Mouse (Mus musculus) v-Abl transformed pro-B cells (cell line): ENCODE results near the gene Krcc1.

Experiments
- in situ Hi-C, 2 experiments: fragments of 400-800 bp; cut with MboI; formaldehyde crosslinking; loops; one replicate each; pipeline ENCODE4 v1.15.1; 2025; ENCODE audit not compliant: unreplicated experiment in 2 of 2

Krcc1 gene

DNA sequence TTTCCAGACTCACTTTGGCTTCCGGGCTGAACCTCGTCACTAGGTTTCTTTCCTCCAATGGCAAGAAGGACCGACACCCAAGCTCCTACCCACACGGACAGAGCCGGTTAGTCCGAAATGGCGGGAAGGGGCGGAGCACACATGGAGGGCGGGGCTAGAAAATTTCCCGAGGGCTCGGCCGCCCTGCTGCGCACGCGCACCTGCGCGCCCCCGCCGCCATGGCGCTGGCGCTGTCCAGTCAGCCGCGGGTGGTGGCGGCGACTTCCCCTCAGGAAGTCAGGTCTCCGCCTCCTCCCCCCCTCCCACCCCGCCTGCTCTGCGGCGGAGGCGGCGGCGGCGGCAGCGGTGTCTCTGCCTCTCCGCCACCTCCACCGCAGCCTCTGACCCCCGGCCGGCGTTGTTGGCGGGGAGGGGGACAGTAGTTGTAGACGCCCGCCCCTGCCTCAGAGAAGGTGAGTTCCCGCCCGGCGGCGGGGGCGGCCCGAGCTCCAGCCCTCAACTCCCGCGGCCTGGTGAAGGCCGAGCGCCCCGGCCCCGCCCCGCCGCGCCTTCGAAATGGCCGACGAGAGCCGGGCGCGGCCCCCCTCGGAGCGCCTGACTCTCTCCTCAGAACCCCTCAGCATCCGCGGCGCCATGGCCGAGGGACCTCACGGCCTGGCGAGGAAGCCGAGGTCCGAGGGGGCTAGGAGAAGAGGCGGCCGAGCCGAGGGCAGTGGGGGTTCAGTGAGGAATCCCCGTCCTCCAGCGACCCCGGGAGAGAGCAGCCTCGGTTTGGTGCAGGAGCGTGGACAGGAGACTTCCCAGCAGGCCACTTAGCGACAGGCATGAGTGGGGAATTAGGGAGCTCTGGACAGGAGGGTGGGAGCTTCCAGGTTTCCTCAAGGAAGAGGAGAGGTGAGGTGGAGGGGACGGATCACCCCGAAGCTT lies at the start of gene Krcc1:
Gene Krcc1, plus strand, starts transcription at position 289 of the 927 bp plus-strand sequence.
- in situ Hi-C loops = no loop called here

DNA sequence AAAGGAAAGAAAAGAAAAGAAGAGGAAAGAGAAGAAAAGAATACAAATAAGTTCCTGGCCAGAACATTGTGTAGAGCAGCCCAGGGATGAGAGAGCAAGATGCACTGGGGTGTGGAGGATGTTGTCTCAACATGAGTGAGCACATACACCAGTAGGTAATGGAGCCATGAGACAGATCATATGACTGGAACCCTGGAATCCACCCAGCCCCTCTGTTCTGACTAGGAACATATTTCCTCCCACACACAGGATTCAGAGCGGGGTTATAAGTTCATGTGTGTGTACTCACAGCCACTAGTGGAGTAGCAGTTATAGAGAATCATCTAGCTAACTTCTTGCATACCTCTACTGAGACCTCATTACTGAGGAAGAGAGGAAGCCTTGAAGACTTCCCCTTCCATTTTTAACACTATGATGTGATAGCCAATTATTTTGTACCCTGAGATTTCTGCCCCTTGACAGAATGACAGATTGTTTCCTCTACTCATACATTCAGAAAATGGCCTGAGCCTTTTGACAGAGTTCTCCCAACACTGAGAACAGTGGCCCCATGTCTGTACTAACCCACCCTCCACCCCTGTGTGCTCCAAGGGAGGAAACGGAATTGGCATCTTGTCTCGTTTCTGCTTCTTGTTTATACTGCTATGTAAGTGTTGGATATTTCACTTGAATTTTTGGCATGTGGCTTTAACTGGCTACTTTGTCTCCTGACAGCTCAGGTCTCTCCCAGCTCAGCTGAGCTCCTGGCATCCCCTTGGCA lies 47.1 kb upstream of the Krcc1 start:
- in situ Hi-C loops = no loop called here

DNA sequence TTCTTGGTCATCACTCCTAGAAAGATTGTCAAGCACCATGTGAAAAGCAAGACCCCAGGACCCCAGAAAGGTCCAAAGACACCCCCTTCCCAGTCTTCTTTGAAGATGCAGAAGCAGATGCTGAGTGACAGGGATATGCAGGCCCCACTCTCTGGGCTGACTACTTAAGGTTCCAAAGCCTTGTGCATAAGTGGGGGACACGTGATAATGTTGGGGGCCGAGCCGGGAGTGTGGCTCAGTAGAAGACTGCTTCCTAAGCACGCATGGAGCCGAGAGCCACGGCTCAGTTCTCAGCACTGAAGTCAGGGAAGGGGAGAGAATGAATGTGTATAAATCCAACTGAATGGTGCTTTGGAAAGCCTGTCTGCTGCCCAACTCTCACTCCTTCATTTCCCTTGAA lies 44.9 kb upstream of the Krcc1 start:
- in situ Hi-C loops = no loop called here

DNA sequence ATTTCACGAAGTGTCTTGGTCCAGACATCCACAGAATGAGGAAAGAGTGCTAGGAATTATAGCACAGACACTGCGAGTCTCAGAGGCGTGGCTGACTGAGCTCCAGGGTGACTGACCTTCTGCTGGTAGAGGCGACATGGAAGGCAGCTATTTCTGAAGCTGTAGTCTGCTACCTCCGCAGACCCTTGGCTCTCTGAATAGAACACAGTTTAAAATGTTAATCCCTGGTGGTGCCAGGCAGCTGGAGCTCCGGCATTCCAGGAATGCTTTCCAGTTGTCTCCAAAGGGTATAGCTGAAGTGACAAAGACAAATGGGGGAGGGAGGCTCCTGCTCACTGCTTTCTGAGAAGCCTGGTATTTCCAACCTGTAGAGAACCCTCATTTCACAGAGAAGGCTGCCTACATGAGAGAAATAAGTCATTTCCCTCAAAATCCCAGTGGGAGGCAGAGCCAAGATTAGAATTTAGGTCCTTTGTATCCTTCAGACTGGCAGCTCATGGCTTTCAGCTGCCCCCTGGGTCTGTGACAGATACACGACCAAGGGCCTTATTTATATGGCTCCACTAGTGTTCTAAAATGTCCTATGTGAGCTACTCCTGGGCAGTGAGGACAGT lies 44.2 kb upstream of the Krcc1 start:
- in situ Hi-C loops = no loop called here

DNA sequence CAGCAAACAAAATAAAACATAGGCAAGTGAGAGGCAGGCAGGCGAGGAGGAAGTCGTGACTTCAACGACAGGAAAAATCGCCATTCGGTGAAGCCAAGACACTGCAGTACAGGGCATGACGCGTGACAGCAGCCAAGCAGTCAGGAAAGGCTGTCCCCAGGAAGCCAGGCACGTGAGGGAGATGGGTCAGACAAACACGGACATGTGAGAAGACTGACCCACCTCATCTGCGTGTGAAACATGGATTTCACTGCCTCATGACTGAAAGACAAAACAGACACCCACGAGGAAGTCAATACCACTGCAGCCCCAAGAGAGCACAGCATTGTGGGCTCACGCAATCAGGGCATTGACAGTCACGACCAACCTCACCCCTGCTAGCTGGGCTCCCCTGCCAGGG lies 36.4 kb upstream of the Krcc1 start:
- in situ Hi-C loops = no loop called here

DNA sequence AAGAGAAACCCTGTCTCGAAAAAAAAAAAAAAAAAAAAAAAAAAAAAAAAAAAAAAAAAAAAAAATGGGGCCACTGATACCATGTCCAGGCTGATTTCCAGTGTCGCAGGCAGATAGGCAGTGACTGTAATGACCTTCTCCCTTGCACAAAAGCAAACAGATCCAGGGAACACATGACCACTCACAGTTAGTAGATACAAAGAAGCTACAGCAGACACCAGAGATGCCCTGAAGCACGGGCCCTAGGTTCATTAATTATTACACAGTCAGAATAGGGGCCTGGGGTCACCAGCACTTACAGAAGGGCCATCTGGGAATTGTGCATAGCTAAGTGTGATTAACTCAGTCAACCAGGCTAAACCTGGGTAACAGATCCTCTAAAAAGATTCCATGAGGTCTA lies 35.5 kb upstream of the Krcc1 start:
- in situ Hi-C loops = no loop called here

DNA sequence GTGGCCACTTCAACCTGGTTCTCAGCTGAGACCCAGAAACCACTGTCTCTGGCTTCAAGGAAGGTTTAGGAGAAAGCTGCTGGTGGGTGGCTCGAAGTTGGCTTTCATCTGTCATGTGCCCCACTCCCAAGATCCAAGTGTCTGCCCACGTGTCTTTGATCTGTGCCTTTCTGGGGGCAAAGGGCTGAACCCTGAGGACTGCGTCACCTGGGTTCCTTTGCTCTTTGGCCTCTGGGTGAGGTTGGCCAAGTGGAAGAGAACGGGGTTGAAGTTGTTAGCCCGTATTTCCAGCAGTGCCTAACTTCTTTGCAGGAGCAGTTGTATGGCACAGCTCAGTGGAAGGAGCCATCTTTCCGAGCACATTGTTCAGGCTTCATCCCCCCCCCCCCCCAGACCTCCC lies 35.0 kb upstream of the Krcc1 start:
- in situ Hi-C loops = no loop called here

DNA sequence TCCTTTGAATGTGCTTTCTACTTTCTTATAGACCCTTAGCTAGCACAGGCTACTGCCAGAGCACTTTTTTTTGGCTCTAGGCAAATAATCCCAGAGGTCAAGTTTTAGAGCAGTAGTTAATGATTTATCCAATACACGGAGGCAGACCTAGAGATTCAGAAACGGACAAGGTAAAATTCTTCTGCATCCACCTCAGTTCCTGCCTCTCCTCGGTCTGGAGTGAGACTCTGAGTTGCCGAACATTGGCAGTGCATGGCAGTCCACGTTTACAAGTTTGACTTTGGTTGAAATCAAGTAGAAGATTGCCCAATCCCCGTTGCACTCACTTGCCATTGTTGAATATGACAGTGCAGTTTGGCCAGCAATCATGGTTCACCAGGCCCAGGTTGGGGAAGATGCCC lies 34.4 kb upstream of the Krcc1 start:
- in situ Hi-C loops = no loop called here

DNA sequence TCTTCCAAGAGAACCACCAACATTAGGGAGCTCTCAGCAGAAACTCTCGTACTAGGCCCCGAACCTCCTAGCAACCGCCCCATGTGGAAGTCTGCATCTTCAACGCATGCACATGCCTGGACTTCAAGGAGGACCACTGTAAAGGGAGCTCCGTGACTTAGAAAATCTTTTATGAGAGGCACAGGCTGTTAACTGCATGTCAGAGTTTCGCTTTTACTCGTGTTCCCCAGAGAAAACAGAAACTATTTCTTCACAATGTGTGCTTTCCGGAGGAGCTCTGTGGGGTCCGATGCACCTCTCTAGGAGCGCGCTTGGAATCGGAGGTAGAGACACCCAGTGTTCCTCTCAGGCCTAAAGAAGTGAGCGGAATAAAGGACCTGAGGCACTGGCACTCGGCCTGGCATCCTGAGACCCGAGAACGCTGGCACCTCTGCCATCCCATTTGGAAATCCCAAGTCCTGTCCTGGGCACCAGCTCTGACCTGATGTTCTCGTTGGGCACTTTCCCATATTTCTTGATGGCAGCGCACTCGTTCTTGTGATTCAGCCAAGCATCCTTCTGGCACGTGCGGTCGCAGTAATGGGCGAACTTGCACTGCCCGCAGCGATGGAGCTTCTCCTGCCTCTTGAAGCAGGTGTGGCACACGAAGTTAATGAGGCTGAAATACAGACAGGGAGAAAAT lies 32.3 kb upstream of the Krcc1 start:
- in situ Hi-C loops = no loop called here

DNA sequence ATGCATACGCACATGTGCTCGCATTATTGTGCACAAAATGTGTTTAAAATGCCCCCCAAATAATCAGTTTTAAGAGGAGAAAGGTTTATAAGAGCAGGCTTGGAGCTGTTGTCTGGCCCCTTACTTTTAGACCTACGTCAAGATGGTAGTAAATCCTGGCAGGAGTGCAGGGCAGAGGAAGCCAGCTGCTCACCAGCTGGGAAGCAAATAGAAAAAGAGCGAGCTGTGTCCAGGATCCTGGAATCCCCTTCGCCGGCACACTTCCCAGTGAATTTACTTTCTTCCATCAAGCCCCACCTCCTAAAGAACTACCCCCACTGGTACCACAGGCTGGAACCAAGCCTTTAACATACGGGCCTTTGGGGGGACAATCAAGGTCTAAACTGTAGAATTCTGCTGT lies 30.6 kb upstream of the Krcc1 start:
- in situ Hi-C loops = no loop called here

DNA sequence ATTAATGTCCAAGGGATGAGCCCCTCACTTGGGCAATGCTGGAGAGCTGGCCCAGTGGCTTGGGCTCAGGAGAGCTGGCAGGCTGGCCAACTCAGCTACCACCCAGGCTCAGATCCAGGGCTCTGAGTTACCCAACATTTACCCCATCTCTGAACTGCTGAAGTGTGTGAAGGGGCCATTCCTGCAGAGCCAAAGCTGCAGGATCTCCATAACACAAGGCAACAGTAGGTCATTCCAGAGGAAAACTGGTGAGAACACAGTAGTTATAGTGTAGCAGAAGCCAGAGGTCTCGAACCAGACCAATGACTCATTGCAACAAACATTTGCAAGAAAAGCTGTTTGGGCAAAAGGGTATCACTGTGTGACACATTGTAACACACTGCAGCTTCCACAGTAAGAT lies 28.7 kb upstream of the Krcc1 start:
- in situ Hi-C loops = no loop called here

DNA sequence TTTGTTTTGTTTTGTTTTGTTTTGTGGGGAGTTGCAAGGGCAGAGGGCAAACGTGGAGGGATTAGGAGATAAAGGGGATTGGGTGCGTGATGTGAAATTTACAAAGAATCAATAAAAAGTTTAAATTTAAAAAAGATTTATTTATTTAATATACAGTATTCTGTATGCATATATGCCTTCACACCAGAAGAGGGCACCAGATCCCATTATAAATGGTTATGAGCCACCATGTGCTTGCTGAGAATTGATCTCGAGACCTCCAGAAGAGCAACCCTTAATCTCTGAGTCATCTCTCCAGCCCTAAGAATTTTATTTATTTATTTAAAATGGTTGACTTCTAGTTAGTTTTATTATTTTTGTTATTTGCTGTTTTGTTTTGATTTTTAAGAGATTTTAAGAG lies 28.2 kb upstream of the Krcc1 start:
- in situ Hi-C loops = no loop called here

DNA sequence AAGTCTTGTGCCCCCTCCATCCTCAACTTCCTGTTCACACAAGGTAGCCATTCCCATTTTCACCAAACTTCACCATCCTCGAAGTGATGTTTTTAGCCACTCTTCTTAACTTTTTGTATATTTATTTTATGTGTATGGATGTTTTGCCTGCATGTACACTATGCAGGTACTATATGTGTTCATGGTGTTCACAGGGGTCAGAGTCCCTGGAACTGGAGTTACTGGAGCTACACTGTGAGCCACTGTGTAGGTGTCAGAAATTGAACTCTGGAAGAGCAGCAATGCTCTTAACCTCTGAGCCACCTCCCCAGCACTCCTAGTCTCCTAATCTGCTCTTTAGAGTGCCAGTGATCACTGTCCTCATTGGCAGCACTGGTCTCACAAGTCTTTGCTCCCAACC lies 23.1 kb upstream of the Krcc1 start:
- in situ Hi-C loops = no loop called here

DNA sequence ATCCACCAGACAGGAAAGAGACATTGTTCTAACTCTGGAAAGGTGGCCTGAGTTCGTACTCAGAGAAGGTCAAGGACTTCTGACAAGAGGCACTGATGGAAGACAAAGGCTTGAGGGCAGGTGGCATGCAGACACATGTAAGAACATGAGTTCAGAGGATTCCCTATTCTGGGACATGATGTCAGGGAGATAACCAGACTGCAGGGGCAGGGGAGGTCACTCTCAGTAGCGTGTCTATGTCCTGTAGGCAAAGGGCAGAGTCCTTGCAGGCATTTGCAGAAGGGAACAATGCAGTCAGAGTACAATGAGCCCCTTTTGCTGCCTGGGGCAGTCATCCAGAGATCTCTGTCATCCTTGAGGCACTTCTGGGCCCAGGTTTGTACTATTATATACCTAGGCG lies 21.9 kb upstream of the Krcc1 start:
- in situ Hi-C loops = no loop called here

DNA sequence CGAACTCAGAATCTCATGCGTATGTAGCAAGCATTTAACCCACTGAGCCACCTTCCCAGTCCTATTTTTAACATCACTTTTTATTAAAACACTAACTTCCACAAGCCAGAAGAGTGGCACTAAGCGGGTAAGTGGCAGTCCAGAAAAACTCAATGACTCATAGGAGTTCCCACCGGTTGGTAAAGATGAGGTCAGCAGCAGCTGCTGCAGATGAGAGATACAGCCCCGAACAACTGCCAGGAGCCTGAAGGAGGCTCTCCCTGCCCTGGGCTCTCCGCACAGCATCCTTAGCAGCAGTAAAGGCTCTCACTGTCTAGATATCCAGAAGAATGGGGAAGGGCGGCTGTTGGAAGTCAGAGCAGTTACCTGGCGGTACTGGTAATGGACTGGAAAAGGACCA lies 20.5 kb upstream of the Krcc1 start:
- in situ Hi-C loops = no loop called here

DNA sequence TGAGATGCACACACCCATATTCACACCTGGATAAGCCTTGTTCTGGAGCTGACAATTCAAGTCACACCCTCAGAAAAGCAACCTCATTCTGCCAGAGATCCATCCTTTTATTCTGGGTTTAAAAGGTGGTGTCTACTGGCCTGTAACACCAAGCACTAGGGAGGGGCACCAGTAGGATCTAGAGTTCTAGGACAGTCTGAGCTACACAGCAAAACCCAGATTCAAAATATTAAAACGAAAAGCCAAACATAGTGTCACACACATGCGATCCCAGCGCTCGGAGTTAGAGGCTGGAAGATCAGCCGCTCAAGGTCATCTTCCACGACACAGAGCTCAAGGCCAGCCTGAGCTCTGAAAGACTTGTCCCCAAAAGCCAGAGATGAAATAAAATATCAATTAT lies 17.0 kb upstream of the Krcc1 start:
- in situ Hi-C loops = no loop called here

DNA sequence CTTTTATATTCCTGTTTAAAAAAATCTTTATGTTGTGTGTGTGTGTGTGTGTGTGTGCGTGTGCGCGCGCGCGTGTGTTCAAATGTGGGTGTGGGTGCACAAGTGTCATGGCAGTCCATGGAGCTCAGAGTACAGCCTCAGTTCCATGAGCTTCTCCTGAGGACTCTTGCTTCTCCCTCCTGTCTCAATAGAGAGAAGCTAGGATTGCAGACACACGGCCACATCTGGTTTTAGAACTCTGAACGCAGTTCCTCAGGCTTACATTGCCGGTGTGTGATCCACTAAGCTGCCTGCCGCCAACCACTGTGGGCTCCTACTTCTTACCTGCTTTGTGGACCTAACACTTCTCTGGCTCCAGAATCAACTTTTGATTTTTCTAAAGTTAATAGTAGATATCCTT lies 15.3 kb upstream of the Krcc1 start:
- in situ Hi-C loops = no loop called here

DNA sequence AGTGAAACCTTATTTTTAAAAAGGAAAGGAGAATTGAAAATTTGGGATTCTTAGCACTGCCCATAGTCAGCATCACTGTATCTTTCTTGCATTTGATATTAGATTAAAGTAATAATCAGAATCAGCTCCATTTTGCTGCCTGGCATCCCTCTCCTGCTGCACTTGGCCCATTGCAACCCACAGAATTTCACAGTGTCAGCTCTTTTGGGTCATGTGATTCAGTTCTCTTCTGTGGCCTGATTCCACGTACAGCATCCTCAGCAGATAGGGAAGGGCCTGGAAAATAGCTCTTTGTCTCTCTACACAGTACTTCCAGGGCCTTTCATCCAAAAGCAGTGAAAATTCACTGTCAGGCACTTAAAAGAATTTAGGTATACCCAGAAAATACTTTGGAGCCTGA lies 14.1 kb upstream of the Krcc1 start:
- in situ Hi-C loops = no loop called here

DNA sequence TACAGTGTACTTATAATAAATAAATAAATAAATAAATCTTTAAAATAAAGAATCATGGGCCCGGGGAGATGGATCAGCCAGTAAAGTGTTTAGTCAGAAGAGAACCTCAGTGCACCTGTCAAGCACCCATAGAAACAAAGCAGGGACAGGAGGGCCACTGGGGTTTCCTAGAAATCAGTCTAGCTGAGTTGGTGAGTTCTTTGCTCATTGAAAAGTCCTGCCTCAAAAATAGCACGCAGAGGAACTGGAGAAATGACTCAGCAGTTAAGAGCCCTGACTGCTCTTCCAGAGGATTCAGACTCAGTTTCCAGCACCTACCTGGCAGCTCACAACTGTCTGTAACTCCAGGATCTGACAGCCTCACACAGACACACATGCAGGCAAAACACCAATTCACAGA lies 12.9 kb upstream of the Krcc1 start:
- in situ Hi-C loops = no loop called here

DNA sequence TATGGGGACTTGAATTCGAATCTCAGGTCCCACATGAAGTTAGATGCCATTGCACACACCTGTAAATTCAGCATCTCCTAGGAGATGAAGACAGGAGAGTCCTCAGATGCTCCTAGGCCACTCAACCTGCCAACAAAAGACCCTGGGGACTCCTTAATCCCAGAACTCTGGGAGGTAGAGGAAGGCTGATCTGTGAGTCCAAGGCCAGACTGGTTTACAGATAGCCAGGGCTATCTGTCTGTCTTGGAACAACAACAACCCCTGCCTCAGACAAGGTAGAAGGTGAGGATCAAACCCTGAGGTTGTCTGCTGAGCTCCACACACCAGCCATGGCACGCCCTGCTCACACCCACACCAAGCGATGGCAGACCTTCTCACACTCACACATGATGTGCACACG lies 12.3 kb upstream of the Krcc1 start:
- in situ Hi-C loops = no loop called here

DNA sequence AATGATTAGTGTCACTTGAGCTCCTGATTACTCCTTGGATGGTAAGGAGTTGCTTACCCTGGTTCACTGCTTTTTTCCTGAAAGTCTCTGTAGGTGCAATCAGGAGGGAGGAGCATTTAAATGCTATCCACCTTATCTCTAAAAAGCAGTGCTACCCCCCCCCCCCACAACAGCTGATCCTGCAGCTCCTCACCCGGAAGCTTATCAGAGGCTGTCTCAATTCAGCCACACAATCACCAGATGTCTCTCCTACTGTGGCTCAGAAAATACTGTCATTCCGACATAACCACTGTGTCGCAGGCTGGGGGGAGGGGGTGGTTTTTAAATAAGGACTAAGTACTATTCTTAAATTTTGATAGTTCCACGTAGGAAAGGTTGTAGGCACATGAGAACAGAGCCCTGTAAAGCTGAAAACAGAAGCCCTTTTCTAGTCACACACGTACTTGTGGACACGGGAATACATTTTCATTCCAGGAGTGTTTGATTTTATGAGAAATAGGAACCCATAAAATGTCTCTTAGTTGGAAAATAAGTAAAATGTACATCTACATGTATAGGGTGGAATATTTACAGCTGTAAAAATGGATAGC lies 11.3 kb upstream of the Krcc1 start:
- in situ Hi-C loops = no loop called here
